Mouse (Mus musculus) heart, postnatal 4 days (tissue): Measurements from ENCODE around the gene Dhh. TPM values are rescaled to one million over a fixed set of nuclear protein-coding genes. Genes with fewer than 3 reads are reported as not detected.

Experiments used
- DNase-seq: peaks from one replicate; pipeline ENCODE4 v3.0.0; 2021
- total RNA-seq, 2 experiments: library from RNA; stranded (reverse); gene quantifications; 2 replicates each; pipeline ENCODE4 v1.2.3; 2021

The Dhh gene
- total RNA-seq, 2 experiments from 2014 or later: 2.7 to 3.5 TPM

DNA sequence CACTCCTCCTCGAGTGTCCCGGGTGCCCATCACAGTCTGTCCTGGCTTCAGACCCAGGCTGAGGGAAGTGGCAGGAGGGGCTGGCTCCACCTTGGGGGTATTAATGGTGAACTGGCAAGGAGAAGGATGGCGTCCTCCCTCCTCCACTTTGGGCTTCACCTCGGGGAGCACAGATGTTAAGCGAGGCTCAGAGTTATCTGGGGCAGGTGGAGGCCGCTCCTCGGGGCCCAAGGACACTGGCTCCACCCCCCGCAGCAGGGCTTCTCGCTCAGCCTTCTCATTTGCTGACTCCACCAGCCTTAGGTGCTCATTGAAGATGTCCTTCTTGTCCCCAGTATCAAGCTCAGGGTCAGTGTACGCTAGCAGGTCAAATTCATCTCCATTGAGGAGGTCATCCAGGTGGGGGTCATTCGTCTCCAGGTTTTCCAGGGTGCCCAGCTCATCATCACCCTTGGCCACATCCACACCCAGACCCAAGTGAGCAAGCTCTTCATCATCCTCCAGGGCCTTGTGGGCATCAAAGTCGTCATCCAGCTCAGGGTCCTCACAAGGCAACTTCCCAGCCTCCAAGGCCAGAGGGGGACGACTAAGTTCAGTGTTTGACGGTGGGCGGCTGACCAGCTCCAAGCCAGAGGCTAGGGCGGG lies 48.3 kb downstream of the Dhh start:
- DNase-seq: no peak

DNA sequence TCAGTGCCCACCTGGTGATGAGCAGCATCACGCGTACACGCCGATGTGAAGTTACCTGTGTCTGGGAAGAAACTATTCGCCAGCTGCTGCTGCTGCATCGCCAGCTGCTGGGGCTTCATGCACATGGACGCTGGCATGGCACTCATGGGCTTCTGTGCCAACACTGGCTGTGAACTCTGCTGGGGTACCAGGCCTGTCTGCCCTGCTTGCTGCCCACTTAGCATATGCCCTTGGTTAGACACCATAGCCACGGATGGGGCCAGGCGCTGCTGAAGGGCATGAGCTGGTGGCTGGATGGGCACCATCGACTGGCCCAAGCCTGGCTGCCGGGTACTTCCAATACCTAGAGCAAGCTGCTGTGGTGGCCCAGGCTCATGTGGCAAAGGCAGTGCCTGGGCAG lies 49.2 kb downstream of the Dhh start:
- DNase-seq: no peak

DNA sequence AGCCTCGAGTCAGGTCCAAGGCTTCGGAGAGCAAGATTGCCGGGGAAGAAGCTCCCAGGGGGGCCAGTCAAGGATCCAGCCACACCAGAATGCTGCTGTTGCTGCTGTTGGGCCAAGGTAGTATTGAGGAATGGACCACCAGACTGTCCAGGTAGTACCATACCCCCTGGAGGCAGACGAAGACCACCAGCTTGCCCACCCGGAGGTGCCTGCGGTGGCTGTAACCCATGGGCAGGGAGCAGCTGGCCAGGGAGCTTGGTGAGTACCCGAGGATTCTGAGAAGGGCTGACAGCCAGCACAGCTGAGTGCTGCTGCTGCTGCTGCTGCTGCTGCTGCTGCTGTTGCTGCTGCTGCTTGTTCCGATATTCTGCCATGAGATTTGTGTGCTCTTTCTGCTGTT lies 52.2 kb downstream of the Dhh start:
- no peak for DNase-seq

DNA sequence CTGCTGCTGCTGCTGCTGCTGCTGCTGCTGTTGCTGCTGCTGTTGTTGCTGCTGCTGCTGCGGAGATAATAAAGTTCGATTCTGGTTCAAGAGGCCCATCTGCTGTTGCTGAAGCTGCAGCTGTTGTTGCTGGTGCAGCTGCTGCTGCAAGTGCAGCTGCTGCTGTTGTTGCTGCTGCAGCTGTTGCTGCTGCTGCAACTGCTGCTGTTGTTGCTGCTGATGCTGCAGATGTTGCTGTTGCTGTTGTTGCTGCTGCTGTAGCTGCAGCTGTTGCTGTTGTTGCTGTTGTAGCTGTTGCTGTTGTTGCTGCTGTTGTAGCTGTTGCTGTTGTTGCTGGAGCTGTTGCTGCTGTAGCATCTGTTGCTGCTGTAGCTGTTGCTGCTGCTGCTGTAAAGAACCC lies 53.2 kb downstream of the Dhh start:
- DNase-seq: no peak

DNA sequence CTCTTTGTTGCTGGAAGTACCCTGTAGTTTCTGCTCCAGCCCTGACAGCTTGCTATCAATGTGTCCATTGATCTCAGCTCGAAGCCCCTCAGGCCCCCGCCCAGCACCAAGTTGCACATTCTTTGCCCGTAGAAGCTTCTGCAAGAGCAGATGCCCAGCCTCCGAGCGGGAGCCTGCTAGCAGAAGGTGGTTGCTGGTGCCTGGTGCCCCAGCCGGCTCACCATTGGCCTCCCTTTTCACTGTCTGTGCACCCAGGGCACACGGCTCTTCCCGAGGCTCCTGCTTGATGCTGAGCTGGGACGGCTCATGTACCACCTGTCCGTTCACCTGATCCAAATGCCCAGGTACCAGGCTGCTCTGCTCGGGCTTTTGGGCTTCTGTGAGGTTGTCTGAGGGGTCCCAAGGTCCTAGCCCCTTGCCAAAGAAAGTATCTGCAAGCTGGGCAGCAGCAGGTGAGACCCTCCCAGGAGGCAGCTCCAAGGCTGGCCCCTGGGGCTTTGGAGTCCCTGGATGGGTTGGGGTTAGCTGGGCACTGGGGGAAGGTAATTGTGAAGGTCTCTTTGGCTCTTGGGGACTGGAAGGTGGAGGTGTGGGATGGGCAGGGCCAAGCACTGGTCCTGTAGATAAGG lies 54.6 kb downstream of the Dhh start:
- no peak for DNase-seq

Other genes starting within 250 kb of the Dhh start
- 10 to 100 TPM; 57.6 to 59.6 TPM for gene Ddx23, start 235.6 kb downstream of the Dhh start, total RNA-seq
- gene Rnd1, start 221.1 kb downstream of the Dhh start, total RNA-seq: 1 to 10 TPM; 1.5 TPM
- gene Ccdc65, start 190.3 kb downstream of the Dhh start, total RNA-seq: under 1 TPM; 0.38 to 0.55 TPM
- 10 to 100 TPM; 11.0 to 12.8 TPM for gene Fkbp11, start 170.3 kb downstream of the Dhh start, total RNA-seq
- 10 to 100 TPM; 40.9 to 43.7 TPM for gene Arf3, start 135.3 kb downstream of the Dhh start, total RNA-seq
- under 1 TPM; 0.36 to 0.50 TPM for gene Wnt10b, start 120.4 kb downstream of the Dhh start, total RNA-seq
- gene Wnt1, start 108.7 kb downstream of the Dhh start, total RNA-seq: not detected
- 1 to 10 TPM in 1 of 2 experiments, under 1 TPM in 1; 0.93 to 1.2 TPM for gene Ddn, start 89.0 kb downstream of the Dhh start, total RNA-seq
- gene Prkag1, start 67.0 kb downstream of the Dhh start, total RNA-seq: 10 to 100 TPM; 88.9 to 89.3 TPM
- 10 to 100 TPM; 65.6 to 67.2 TPM for gene Kmt2d, start 27.3 kb downstream of the Dhh start, total RNA-seq
- gene Rhebl1, start 4.0 kb downstream of the Dhh start, total RNA-seq: 1 to 10 TPM; 2.0 TPM
- gene Lmbr1l, start 19.7 kb upstream of the Dhh start, total RNA-seq: 10 to 100 TPM; 14.1 to 15.9 TPM
- gene Tuba1b, start 36.0 kb upstream of the Dhh start, total RNA-seq: 100 to 1,000 TPM; 873 to 889 TPM
- gene Gm49450, start 55.0 kb upstream of the Dhh start, total RNA-seq: not detected
- gene Tuba1a, start 55.2 kb upstream of the Dhh start, total RNA-seq: 100 to 1,000 TPM; 435 TPM
- 100 to 1,000 TPM; 200 to 203 TPM for gene Tuba1c, start 131.4 kb upstream of the Dhh start, total RNA-seq
- 1 to 10 TPM in 1 of 2 experiments, under 1 TPM in 1; 0.60 to 1.3 TPM for gene Prph, start 156.6 kb upstream of the Dhh start, total RNA-seq
- 10 to 100 TPM; 17.8 to 18.7 TPM for gene Troap, start 176.0 kb upstream of the Dhh start, total RNA-seq
- under 1 TPM in 1 of 2 experiments, not detected in 1; 0.19 TPM for gene C1ql4, start 189.3 kb upstream of the Dhh start, total RNA-seq
- 1 to 10 TPM in 1 of 2 experiments, under 1 TPM in 1; 0.79 to 1.2 TPM for gene Dnajc22, start 194.6 kb upstream of the Dhh start, total RNA-seq
- gene Spats2, start 227.4 kb upstream of the Dhh start, total RNA-seq: 10 to 100 TPM; 24.8 to 28.3 TPM